Mouse (Mus musculus): Measurements from ENCODE around the gene Dcaf8.
"Not testable (repeated sequence)": the region's sequence is repeated elsewhere in the genome, so short reads cannot be mapped to it uniquely, and the experiment has no call there.

The Dcaf8 gene

GRCm38 (mm10) chr1:172221297-172222063, 73.6 kb downstream of the Dcaf8 start:
- DNase-seq = no peak

- no peak for DNase-seq
Observed at GRCm38 (mm10) chr1:172228209-172228608, 80.3 kb downstream of the Dcaf8 start.

- DNase-seq = no peak
Observed at GRCm38 (mm10) chr1:172229215-172229614, 81.3 kb downstream of the Dcaf8 start.

DNA sequence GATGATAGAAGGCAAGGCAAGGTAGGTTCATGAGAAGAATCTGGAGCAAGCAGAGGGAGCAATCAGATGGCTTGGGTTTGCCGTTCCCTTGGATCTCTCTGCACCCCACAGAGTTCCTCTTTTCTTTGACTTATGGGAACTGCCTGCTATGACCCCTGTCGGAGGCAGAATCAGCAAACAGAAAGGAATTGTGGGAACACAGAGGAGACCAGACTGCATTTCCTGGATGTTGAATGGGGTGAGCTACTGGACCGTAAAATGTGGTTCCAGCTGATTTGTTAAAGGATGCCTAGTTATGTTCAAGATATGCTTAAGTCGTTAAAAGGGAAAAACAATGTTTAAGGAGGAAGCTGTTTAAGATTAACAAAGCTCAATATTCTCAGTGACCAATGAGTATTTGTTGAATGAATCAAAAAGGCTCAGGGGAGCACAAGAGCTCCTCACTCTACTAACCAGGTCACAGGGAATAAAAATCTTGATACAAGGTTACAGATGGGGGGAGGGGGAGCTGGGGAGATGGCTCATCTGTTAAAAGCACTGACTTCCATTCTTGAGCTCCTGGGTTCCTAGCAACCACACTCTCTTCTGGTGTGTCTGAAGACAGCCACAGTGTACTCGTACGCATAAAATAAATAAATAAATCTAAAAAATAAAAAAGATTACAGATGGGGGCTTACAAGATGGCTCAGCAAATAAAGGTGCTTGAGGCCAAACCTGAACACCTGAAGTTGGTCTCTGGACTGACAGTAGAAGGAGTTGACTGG, 93.2 kb downstream of the Dcaf8 start:
- no peak for DNase-seq

GRCm38 (mm10) chr1:172242401-172242800, 94.5 kb downstream of the Dcaf8 start:
- peak; percentile 60 for DNase-seq

DNA sequence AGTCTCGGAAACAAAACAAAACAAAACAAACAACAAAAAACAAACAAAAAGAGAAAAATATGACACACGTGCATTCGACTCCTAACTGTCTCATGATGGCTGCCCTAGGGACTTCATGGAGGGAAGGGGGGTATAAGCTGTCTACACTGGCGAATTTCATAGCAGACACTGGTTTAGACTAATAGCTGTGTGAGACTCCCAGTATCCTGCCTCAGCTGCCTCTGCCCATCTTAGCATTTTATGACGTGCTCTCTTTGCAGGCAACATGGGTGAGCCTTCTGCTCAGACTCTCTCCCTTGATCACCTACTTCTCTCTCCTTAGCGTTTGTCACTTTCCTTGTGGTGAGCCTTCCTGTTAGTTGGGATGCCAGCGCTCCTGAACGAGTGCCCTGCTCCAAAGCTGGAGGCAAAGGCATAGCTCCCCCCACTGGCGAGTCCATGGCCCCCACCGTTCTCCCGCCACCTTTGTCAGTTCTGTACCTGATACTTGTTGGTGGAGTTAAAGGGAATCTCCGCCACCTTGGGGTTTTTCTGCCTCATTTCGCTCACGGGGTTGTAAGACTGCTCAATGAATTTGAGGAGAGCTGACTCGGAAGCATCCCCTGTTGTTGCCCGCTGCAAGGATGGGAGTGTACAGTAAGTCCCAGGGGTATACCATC, 95.8 kb downstream of the Dcaf8 start:
- DNase-seq = no peak

DNA sequence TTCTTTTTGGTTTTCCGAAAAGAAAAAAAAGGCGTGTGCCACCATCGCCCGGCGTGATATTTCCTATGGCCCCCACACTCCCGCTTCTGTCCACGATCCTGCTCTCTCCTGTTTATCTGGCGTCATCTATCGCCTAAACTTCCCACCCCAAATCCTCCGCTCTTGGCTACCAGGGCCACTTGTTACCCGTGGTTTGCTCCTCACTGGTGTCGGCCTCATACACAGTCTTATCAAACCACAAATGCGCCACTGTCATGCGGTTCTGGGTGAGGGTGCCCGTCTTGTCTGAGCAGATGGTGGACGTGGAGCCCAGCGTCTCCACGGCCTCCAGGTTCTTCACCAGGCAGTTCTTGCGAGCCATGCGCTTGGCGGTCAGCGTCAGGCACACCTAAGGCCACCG, 96.8 kb downstream of the Dcaf8 start:
- DNase-seq = not testable (repeated sequence)

Measured in kidney, adult 18-20 months (tissue).